Mouse (Mus musculus) adrenal gland, adult 2 months (tissue): ENCODE results near the gene Map10. TPM values are rescaled to one million over a fixed set of nuclear protein-coding genes. Genes with fewer than 3 reads are reported as not detected.
A peak's percentile ranks its signal among the peaks of the same experiment; 100 is the strongest.

Source experiments
- DNase-seq: peaks from one replicate; pipeline ENCODE4 v3.0.0; 2021
- polyA plus RNA-seq: library from polyadenylated mRNA; depleted of rRNA; stranded (reverse); fragments of >200 nt; gene quantifications from 2 replicates; pipeline ENCODE4 v1.2.3, GENCODE M21; 2012
- total RNA-seq, 2 experiments: library from RNA; stranded (reverse); gene quantifications; 2 replicates each; pipeline ENCODE4 v1.2.3; 2021

Map10 gene
- total and polyA plus RNA-seq, 3 experiments = 2.9 to 5.5 (median 3.2) TPM

DNA sequence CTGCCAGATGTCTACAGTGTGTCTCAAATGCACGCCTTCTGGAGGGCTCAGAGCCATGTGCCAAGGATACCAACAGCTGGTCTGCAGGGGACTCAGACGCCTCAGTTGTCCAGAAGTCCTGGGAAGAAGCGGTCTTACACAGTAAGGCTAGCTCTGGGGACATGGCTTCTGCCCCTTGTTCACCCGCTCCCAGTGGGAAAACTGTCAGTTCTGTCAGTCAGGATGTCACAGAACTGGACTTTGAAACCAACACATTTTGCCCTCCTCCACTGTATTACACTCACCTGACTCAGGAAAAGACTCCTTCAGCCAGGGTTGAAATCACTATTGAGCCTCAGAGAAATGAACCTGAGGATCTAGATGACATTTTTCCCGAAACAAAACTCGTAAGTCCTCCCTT, 802 bp downstream of the Map10 start:
- DNase-seq = no peak

DNA sequence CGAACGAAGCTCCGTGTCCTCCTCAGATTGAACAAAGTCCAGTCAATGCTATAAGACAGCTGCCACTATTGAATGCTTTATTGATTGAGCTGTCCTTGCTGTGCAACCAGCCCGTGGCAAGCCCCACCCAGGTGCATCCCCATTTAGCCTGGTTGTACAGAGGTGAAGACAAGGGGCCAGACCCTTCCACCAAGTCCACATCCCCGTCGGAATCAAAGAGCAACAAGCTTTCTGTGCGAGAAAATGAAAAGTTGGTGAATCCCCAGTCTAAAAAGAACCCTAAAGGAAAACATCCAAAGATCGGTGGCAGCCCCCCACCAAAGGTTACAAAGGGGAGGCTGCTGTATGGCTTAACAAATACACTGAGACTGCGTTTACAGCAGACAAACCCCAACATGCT, 1.3 kb downstream of the Map10 start:
- DNase-seq = no peak

DNA sequence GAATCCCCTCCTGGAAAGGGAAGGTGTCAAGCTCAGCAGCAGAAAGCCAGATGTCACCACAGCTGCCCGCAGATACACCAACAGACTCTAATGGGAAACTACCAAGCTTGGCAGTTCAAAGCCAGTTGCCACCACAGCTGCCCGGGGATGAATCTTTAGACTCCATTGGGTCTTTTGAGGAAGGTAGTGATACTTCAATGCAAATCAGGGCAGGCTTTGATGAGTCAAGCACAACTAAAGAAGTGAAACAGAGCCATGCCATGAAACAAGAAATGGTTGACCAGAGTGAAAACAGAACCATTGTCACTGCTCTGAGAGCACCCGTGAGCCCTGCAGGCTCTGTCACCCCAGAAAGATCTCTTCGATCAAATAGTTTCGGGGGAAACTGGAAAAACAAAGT, 1.8 kb downstream of the Map10 start:
- DNase-seq = no peak

DNA sequence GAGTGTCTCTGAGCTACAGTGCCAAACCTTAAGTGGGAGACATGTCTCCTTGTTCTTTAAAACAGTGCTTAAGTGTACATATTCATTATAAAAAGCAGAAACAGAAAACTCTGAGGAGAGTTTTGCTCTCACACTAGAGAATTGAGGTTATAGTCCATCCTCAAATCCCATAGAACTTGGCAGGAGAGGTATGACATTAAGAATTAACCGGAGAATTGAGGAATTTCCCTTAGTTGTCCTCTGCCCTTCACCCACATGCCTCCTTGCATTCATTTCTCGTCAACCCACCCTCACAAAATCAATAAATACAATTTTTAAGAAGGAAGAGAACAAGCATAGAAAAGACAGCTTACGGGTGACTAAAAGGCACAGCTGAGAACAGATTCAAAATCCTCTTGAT, 6.2 kb downstream of the Map10 start:
- DNase-seq = no peak

DNA sequence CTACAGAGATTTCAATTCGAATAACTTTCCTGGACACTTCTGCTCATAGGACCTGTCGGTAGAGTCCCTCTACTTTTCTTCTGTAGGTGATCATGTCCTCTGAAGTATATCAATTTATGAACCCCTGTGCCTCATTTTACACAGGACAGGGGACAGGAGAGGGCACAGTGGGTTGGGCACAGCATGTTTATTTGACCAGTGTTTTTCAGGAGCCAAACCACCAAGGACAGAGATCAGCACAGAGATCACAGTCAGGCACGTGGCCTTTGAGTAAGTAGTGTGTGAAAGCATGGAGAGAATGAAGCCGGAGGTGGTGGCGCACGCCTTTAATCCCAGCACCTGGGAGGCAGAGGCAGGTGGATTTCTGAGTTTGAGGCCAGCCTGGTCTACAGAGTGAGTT, 7.9 kb downstream of the Map10 start:
- peak; percentile 28 for DNase-seq

DNA sequence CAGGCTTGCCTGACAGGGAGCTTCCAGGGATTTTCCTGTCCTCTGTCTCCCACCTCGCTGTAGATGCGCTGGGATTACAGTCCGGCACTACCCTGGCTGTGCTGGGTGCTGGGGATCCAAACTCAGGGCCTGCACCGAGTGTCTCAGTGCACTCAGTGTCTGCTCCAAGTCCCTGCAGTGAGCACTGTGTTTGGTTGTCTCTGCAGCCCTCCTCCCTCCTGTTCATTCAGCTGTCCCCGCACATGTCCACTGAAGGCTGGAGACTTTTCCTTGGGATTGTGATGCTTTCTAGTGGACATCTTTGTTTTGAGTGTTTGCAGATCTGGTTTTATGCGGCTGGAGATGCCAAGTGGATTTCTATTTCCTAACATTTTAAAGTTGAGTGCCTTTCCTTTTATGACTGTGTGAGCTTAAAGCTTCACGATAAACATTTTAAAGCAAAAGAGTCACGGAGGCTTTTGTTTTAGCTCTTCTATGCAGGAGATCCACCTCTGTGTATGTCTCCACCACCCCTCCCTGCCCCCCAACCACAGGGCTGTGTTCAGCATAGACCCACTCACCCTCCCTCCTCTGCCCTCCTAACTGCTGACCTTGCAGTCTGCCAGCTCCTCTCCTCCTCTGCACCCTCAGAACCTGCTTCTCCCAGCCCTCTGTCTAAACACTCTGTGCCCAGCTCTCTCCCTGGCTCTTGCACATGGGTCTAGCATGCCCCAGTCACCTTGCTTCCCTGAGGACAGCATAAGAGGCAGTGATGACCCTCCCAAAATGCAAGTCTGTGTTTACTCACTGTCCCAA, 9.4 kb downstream of the Map10 start:
- peak; percentile 50 for DNase-seq

DNA sequence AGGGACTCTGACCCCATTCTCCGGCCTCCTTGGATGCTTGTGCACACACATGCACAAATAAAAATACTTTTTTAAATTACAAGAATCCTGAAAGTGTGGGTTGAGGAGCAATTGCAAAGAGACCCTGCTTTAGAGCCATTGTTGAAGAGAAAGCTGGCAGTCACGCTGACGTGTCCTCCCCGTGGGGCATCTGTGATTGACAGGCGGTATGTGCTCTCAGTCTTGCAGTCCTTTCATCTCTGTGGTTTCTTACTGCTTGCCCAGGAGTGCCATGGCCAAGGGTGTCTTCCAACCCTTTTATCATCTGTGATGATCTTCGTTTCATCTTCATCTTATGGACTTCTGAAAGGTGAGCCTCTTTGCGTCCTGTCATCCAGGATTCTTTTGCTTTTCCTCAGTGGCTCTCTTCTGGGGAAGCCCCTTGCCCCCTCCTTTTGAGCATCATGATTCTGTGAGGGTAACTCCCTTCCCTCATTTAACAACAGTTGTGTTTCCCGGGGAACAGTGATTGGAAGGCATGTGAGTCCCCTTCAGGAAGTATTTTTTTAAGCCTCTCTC, 11.3 kb downstream of the Map10 start:
- DNase-seq = no peak

DNA sequence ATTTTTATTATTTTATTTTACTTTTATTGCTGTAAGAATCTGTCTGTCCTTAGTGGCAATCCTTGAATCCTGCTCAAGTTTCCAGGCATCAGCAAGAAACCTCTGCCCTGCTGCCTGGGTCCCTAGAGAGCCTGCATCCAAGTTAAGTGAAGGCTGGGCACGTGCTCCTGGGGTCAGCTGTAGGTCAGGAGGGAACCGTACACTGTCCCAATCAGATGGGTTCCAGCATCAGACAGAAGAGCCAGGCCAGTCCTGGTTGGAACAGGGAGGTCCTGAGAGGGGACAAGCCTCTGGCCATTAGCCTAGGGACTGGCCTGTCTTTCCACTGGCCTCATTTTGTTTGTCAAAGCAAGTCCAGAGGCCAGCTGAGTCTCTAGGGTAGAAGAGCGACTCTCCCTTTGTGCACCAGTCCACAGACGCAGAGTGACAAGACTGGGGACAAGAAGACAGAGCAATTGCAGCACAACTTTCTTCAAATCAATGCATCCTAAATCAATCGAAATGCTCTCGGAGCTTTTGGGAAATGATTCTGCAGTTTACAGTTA, 15.7 kb downstream of the Map10 start:
- no peak for DNase-seq

DNA sequence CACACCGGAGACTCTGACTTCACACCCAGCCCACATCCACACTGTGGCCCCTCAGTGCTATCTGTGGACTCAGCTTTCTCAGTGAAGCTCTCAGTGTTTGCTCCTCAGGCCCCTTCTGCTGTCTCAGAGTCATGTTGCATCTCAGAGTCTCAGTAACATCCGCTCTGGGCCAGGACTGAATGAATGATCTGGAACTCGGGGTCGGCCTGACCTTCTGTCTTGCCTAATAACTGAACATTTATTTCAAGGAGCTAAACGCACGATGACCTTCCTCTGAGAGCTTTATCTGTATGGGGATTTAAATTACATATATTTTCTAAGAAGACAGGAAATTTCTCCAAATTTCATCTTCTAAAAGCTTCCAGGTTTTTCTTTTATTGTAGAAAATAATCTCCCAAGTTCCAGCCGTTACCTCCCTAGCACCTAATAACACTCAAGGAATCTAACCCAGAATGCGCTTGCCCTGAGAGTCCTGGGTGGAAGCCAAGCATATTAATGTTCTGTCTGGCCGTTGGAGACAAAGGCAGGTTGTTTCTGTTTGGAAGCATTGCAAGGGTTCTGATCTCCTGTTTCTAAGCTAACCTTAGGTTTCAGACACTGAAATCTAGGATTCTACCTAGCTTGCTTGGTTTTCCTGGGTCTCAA, 16.7 kb downstream of the Map10 start:
- DNase-seq = peak; percentile 36

DNA sequence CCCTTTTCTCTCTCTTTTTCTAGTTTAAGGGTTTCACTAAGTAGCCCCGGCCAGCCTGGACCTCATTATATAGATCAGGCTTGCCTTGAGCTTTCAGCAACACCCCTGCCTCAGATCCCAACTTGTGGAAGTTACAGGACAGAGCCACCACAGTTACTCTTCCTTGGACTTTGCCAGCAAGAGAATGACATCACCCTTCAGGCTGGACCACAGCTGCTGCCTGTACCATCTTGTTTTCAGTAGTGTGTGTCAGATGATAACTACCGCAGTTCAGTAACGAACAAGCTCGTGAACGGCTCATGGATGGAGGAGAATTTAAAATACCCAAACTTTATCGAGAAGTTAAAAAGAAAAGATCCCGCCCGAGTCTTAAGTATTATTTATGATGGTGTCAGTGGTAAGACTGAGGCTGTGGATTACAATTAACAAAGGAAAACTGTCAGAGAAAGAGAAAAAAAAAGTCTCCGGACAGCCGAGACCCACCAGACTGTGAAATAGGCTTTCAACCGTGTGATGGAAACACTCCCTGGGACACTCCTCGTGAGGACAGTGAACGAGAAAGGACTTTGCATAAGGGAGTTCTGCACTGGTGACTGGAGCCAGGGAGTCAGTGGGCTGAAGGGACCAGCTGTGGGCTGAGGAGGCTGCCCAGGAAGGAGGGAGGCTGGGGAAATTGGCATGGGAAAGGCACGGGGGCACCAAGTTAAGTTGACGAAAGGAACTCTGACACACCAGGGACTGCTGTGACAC, 20.7 kb downstream of the Map10 start:
- DNase-seq = no peak

DNA sequence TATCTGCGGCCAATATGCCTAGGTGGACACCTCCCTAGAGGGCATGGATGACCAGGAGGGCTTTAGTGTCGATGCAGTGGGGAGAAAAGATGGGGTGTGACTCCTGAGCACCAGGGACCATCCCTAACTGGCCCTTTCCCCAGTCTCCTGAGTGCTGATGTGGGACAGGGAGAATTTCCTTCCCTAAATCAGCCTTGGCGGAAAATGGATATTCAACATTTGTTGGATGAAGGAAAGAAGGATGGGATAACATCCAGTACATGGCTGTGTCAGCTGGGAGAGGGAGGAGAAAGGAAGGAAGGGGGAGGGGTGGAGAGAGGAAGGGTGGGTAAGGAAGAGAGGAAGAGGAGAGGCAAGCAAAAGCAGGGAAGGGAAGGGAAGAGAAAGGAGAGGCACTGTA, 21.3 kb downstream of the Map10 start:
- no peak for DNase-seq

DNA sequence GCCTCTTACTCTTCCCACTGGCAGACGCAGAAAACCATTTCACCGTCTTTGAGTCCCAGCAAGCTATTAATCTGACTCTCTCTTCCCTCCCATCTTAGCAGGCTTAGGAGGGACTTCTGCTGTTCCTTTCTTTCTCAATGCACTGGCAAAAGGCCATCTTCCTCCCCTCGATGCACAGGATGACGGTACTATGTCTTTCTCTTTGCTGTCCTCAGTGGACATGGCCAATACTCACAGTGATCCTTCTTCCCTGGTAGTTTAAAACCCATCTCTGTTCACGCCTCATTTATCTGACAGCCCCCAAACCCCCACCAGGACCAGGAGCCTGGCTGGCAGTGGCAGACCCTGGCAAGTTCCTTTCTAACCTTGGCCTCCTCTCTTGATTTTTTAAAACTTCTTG, 22.8 kb downstream of the Map10 start:
- DNase-seq = no peak

DNA sequence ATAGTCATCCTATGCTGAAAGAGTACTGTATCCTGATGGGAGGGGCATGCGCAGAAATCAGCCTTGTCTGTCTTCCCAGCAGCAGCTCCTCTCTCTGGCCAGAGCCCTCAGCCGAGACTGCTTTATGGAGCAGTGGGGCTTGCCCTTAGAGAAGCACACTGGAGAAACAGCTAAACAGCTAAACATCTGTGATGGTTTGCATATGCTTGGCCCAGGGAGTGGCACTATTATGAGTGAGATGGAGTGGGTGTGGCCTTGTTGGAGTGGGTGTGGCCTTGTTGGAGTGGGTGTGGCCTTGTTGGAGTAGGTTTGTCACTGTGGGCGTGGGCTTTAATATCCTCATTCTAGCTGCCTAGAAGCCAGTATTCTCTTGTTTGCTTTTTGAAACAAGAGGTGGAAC, 23.6 kb downstream of the Map10 start:
- no peak for DNase-seq

DNA sequence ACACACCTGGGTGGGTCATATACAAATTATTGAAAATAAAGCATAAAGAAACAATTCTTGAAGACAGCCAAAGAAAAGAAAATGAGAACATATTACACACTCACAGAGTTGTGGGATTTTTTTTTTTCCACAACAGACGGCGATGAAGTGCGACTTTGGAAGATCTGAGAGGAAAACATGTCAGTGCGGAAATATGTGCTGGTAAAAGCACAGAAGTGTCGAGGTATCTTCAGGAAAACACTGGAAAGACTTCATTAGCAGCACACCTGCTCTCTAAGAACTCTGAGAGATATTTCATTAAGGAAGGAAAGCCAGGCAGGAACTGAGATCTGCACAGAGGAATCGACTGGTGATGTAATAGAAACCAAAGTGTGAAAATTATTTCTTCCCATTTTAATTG, 26.3 kb downstream of the Map10 start:
- no peak for DNase-seq

DNA sequence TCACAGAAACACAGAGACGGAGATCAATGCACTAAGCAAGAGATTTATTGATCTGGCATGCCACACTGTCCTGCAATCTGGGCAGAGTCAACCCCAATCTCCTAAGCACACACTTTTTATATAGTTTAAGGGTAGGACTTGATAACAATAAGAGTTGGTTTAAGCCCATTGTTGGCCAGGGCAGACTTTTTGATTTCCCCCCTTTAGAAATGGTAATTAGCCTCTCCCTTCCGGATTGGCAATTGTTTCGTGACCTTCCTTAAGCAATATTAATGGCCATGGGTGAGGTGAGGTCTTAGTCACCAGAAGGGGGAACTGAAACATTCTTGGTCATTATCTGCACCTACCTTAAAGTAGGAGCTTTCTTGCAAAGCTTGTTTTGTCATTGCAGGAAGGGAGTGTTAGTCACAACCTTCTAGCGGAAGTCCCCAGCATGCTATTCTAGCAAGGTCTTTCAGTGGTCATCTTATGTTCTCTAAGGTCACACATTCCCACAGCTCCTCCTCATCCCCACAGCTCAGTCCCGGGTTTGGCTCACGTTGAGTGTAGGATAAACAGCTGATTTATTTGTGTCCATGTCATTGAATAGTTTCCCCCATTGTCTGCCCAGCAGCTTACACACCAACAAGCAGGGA, 29.9 kb downstream of the Map10 start:
- DNase-seq = no peak

DNA sequence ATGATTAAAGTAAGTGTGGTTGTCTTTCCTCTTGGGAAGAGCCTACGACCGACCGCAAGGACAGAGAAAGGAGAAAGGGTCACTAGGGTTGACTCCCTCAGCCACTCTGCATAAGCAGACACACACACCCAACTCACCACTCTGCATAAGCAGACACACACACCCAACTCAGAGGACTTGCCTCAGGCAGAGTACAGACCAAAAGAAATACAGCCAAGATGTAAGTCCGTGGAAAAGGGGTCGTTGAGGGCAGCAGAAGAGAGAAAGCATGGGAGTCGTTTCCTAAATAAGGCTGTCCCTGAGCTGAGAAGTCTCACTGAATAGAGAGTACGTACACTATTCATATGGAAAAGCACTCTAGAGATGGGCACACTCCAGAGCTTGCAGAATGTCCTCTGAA, 30.8 kb downstream of the Map10 start:
- DNase-seq = no peak

DNA sequence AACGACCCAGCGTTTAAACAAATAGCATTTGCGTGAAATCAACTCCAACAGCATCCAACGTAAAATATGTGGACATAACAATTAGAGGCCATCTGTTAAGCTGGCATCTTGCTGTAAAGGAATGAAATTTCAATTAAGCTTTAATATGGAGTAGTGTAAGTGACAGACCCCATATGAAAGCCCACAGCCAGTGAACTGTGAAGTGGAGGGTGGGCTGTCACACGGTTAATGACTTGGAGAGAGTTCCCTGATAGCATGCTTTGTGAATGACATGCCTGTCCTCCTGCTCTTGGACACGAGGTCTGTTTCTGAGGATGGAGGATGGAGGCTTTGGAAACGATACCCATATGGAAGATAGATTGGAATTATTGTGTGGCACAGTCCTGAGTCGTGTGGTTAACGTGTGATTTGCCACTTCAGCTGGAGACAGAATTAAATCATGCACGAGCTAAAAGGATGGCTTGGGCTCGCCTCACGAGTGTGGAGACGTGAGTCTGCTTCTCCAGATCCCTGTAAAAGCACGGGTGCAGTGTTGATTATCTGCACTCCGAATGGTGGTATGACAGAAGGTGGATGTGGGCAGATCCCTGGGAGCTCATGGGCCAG, 33.4 kb downstream of the Map10 start:
- no peak for DNase-seq

DNA sequence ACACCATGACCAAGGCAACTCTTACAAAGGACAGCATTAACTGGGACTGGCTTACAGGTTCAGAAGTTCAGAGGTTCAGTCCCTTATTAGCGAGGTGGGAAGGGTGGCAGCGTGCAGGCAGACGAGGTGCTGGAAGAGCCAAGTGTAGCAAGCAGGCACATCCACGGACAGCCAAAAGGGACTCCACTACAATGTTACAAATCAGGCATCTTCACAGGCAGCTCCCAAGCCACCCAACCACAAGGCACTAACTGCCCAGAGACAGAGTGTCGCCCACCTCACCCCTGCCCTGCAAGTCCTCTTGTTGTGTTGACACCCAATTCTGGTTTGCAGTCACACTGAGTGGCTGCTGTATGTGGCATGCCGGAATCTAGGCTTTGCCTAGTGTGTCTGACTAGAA, 34.8 kb downstream of the Map10 start:
- DNase-seq = no peak

DNA sequence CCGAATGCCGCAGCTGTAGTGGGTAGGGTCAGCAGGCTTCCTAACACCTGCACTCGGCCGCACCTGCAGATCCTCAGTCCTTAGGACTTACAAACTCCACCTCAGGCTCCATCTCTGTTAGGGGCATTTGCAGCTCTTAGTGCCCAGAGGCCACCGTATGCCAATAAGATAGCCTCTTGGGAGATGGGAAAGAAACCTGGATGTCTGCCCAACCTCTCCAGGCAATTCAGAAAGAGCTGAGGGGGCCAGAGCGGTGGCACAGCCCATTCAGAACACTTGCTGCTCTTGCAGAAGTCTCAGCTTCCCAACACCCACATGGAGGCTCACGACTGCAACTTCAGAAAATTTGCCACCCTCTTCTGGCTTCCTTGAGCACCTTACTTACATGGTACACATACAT, 36.2 kb downstream of the Map10 start:
- DNase-seq = no peak

DNA sequence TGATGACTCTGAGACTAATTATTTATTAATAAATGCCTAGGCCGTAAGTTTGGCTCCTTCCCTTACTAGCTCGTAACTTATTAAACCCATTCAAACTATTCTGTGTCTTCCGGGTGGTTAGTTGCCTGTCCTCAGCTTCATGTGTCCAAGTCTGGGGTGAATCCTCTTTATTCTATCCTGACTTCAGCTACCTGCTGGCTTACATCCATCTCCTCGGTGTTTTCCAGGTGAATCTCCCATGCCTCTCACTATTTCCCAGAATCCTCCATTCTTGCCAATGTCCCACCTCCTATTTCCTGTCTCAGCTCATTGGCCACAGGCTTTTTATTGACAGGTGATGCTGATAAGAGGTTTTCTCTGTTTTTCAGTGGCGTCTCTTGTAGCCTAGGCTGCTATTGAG, 39.6 kb downstream of the Map10 start:
- DNase-seq = no peak

DNA sequence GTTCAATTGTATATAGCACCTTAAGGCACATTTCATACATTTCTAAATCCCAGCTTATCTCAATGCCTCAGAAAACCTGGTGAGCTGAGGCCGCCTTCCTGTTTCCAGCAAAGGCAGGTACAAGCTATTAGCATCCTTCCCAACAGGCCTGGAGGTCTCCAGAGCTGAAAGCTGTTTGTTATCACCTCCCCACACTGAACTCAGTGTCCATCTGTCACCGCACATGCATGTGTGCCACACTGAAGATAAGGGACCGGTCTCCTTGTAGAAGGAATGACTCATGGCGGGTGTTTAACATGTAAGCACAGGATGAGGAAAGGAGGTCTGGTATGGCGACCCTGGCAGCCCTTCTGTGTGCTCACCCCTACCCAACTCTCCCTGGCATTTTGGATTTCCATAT, 41.9 kb downstream of the Map10 start:
- no peak for DNase-seq

DNA sequence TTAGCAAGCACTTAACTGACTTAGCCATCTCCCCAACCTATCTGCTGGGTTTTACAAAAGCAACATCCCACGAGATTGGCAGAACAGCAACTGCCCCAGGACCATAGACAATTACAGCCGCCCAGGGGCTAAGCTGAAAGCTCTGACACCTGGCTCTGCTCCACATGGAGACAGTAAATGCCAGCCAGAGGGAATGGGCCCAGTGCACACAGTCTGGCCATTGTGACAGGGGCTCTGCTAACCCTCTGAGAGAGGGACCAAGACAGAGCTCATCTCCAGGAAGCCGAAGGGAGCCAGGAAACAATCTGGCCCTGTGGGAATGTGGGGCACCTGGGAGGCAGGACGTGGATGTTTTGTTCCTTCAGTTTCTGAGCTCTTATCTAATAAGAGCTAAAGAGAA, 46.6 kb downstream of the Map10 start:
- no peak for DNase-seq
